Mouse (Mus musculus): ENCODE results near the gene Lat. TPM values are rescaled to one million over a fixed set of nuclear protein-coding genes. Genes with fewer than 3 reads are reported as not detected.
A peak's percentile ranks its signal among the peaks of the same experiment; 100 is the strongest.

The Lat gene
- polyA plus RNA-seq, 1 experiment from 2014 or later: 1.1 TPM

GRCm38 (mm10) chr7:126350748-126351418 lies 18.5 kb downstream of the Lat start:
- Histone ChIP-seq H3K9ac (ENCODE audit: low read length) (no peak overlapping the region), H3K27ac (ENCODE audit: low read depth) (no peak overlapping the region), H3K4me2 (ENCODE audit: low read length) (peak overlapping the region; percentile 29), H3K36me3 (ENCODE audit: control insufficient read depth, insufficient read depth, low read length) (no peaks in the 10 kb centered on the region), H3K9me3 (ENCODE audit: control insufficient read depth, low read length) (no peaks in the 10 kb centered on the region), H3K4me3 (ENCODE audit: low read depth, low read length) (0 out of 2 replicates have a peak overlapping the region, but pooled peaks have one; percentile 2), H3K27me3 (replicated peaks; ENCODE audit: control insufficient read depth, insufficient read depth, low read length) (no peaks in the 10 kb centered on the region), H3K4me1 (replicated peaks; ENCODE audit: control insufficient read depth, insufficient read depth, low read length) (no peaks in the 10 kb centered on the region)
- WGBS: 63% methylated on average over 20 of the region's 20 CpGs
- DNase-seq (ENCODE audit: low spot score) (no peak), ATAC-seq (replicated peaks; ENCODE audit: low FRiP score, low TSS enrichment, low read depth) (no peak)

- Histone ChIP-seq H3K4me2 (ENCODE audit: low read length) (no peak overlapping the region), H3K9ac (ENCODE audit: low read length) (no peak overlapping the region), H3K36me3 (ENCODE audit: control insufficient read depth, insufficient read depth, low read length) (no peaks in the 10 kb centered on the region), H3K27me3 (replicated peaks; ENCODE audit: control insufficient read depth, insufficient read depth, low read length) (no peaks in the 10 kb centered on the region), H3K27ac (ENCODE audit: low read depth) (no peak overlapping the region), H3K9me3 (ENCODE audit: control insufficient read depth, low read length) (no peaks in the 10 kb centered on the region), H3K4me1 (replicated peaks; ENCODE audit: control insufficient read depth, insufficient read depth, low read length) (no peaks in the 10 kb centered on the region), H3K4me3 (ENCODE audit: low read depth, low read length) (no peak overlapping the region)
- WGBS: 62% methylated on average over 8 of the region's 8 CpGs
- ATAC-seq (replicated peaks; ENCODE audit: low FRiP score, low TSS enrichment, low read depth) (no peak), DNase-seq (ENCODE audit: low spot score) (no peak)
Measured at GRCm38 (mm10) chr7:126348293-126348692, 21.1 kb downstream of the Lat start.

- Histone ChIP-seq H3K4me1 (replicated peaks; ENCODE audit: control insufficient read depth, insufficient read depth, low read length) (no peaks in the 10 kb centered on the region), H3K36me3 (ENCODE audit: control insufficient read depth, insufficient read depth, low read length) (no peaks in the 10 kb centered on the region), H3K9me3 (ENCODE audit: control insufficient read depth, low read length) (no peaks in the 10 kb centered on the region), H3K27ac (ENCODE audit: low read depth) (no peak overlapping the region), H3K9ac (ENCODE audit: low read length) (no peak overlapping the region), H3K27me3 (replicated peaks; ENCODE audit: control insufficient read depth, insufficient read depth, low read length) (no peaks in the 10 kb centered on the region), H3K4me2 (ENCODE audit: low read length) (no peak overlapping the region), H3K4me3 (ENCODE audit: low read depth, low read length) (no peak overlapping the region)
- no peak for ATAC-seq (replicated peaks; ENCODE audit: low FRiP score, low TSS enrichment, low read depth)
- no peak for DNase-seq (ENCODE audit: low spot score)
- WGBS: 49% methylated on average over 1 of the region's 1 CpGs
Measured at GRCm38 (mm10) chr7:126347098-126347497, 22.3 kb downstream of the Lat start.

GRCm38 (mm10) chr7:126345969-126346368 lies 23.4 kb downstream of the Lat start:
- no peak overlapping the region for H3K9ac ChIP-seq (ENCODE audit: low read length)
- H3K9me3 ChIP-seq (ENCODE audit: control insufficient read depth, low read length): no peaks in the 10 kb centered on the region
- DNase-seq (ENCODE audit: low spot score): no peak
- no peak for ATAC-seq (replicated peaks; ENCODE audit: low FRiP score, low TSS enrichment, low read depth)
- H3K27me3 ChIP-seq (replicated peaks; ENCODE audit: control insufficient read depth, insufficient read depth, low read length): no peaks in the 10 kb centered on the region
- WGBS: 47% methylated on average over 3 of the region's 3 CpGs
- no peak overlapping the region for H3K4me3 ChIP-seq (ENCODE audit: low read depth, low read length)
- H3K4me1 ChIP-seq (replicated peaks; ENCODE audit: control insufficient read depth, insufficient read depth, low read length): no peaks in the 10 kb centered on the region
- no peaks in the 10 kb centered on the region for H3K36me3 ChIP-seq (ENCODE audit: control insufficient read depth, insufficient read depth, low read length)
- H3K4me2 ChIP-seq (ENCODE audit: low read length): no peak overlapping the region
- no peak overlapping the region for H3K27ac ChIP-seq (ENCODE audit: low read depth)

GRCm38 (mm10) chr7:126345557-126345956 lies 23.8 kb downstream of the Lat start:
- WGBS: 63% methylated on average over 3 of the region's 3 CpGs

GRCm38 (mm10) chr7:126340896-126341295 lies 28.5 kb downstream of the Lat start:
- no peak overlapping the region for H3K4me3 ChIP-seq (ENCODE audit: low read depth, low read length)
- H3K27me3 ChIP-seq (replicated peaks; ENCODE audit: control insufficient read depth, insufficient read depth, low read length): no peaks in the 10 kb centered on the region
- no peaks in the 10 kb centered on the region for H3K4me1 ChIP-seq (replicated peaks; ENCODE audit: control insufficient read depth, insufficient read depth, low read length)
- DNase-seq (ENCODE audit: low spot score) (no peak), ATAC-seq (replicated peaks; ENCODE audit: low FRiP score, low TSS enrichment, low read depth) (no peak)
- no peaks in the 10 kb centered on the region for H3K36me3 ChIP-seq (ENCODE audit: control insufficient read depth, insufficient read depth, low read length)
- no peak overlapping the region for H3K4me2 ChIP-seq (ENCODE audit: low read length)
- WGBS: 39% methylated on average over 6 of the region's 6 CpGs
- H3K9me3 ChIP-seq (ENCODE audit: control insufficient read depth, low read length): no peaks in the 10 kb centered on the region
- 0 out of 2 replicates have a peak overlapping the region, but pooled peaks have one; percentile 18 for H3K27ac ChIP-seq (ENCODE audit: low read depth)
- H3K9ac ChIP-seq (ENCODE audit: low read length): no peak overlapping the region

More at GRCm38 (mm10) chr7:126345557-126345956, 23.8 kb downstream of the Lat start:
- DNase-seq (ENCODE audit: low spot score): no peak
- no peaks in the 10 kb centered on the region for H3K9me3 ChIP-seq (ENCODE audit: control insufficient read depth, low read length)
- H3K4me1 ChIP-seq (replicated peaks; ENCODE audit: control insufficient read depth, insufficient read depth, low read length): no peaks in the 10 kb centered on the region
- no peak overlapping the region for H3K4me2 ChIP-seq (ENCODE audit: low read length)
- H3K36me3 ChIP-seq (ENCODE audit: control insufficient read depth, insufficient read depth, low read length): no peaks in the 10 kb centered on the region
- no peak overlapping the region for H3K4me3 ChIP-seq (ENCODE audit: low read depth, low read length)
- H3K9ac ChIP-seq (ENCODE audit: low read length): no peak overlapping the region
- no peak for ATAC-seq (replicated peaks; ENCODE audit: low FRiP score, low TSS enrichment, low read depth)
- no peaks in the 10 kb centered on the region for H3K27me3 ChIP-seq (replicated peaks; ENCODE audit: control insufficient read depth, insufficient read depth, low read length)
- no peak overlapping the region for H3K27ac ChIP-seq (ENCODE audit: low read depth)

- H3K27me3 ChIP-seq (replicated peaks; ENCODE audit: control insufficient read depth, insufficient read depth, low read length): no peaks in the 10 kb centered on the region
- H3K36me3 ChIP-seq (ENCODE audit: control insufficient read depth, insufficient read depth, low read length): no peaks in the 10 kb centered on the region
- no peak overlapping the region for H3K4me2 ChIP-seq (ENCODE audit: low read length)
- DNase-seq (ENCODE audit: low spot score) (no peak), ATAC-seq (replicated peaks; ENCODE audit: low FRiP score, low TSS enrichment, low read depth) (peak; percentile 71; the same call in 1 of the 2 replicates)
- no peak overlapping the region for H3K9ac ChIP-seq (ENCODE audit: low read length)
- no peak overlapping the region for H3K4me3 ChIP-seq (ENCODE audit: low read depth, low read length)
- no peaks in the 10 kb centered on the region for H3K9me3 ChIP-seq (ENCODE audit: control insufficient read depth, low read length)
- WGBS: 68% methylated on average over 6 of the region's 6 CpGs
- H3K4me1 ChIP-seq (replicated peaks; ENCODE audit: control insufficient read depth, insufficient read depth, low read length): no peaks in the 10 kb centered on the region
- H3K27ac ChIP-seq (ENCODE audit: low read depth): 0 out of 2 replicates have a peak overlapping the region, but pooled peaks have one; percentile 18
Measured at GRCm38 (mm10) chr7:126340206-126340618, 29.2 kb downstream of the Lat start.

GRCm38 (mm10) chr7:126339521-126339971 lies 29.8 kb downstream of the Lat start:
- Histone ChIP-seq H3K4me1 (replicated peaks; ENCODE audit: control insufficient read depth, insufficient read depth, low read length) (no peaks in the 10 kb centered on the region), H3K4me3 (ENCODE audit: low read depth, low read length) (no peak overlapping the region), H3K27ac (ENCODE audit: low read depth) (no peak overlapping the region), H3K9me3 (ENCODE audit: control insufficient read depth, low read length) (no peaks in the 10 kb centered on the region), H3K27me3 (replicated peaks; ENCODE audit: control insufficient read depth, insufficient read depth, low read length) (no peaks in the 10 kb centered on the region), H3K36me3 (ENCODE audit: control insufficient read depth, insufficient read depth, low read length) (no peaks in the 10 kb centered on the region), H3K4me2 (ENCODE audit: low read length) (no peak overlapping the region), H3K9ac (ENCODE audit: low read length) (no peak overlapping the region)
- ATAC-seq (replicated peaks; ENCODE audit: low FRiP score, low TSS enrichment, low read depth) (no peak), DNase-seq (ENCODE audit: low spot score) (no peak)
- 77% methylated on average over 8 of the region's 8 CpGs for WGBS

- H3K9ac ChIP-seq (ENCODE audit: low read length): no peak overlapping the region
- no peaks in the 10 kb centered on the region for H3K27me3 ChIP-seq (replicated peaks; ENCODE audit: control insufficient read depth, insufficient read depth, low read length)
- no peak overlapping the region for H3K4me2 ChIP-seq (ENCODE audit: low read length)
- no peak overlapping the region for H3K4me3 ChIP-seq (ENCODE audit: low read depth, low read length)
- DNase-seq (ENCODE audit: low spot score) (no peak), ATAC-seq (replicated peaks; ENCODE audit: low FRiP score, low TSS enrichment, low read depth) (no peak)
- H3K9me3 ChIP-seq (ENCODE audit: control insufficient read depth, low read length): no peaks in the 10 kb centered on the region
- WGBS: 85% methylated on average over 8 of the region's 8 CpGs
- H3K36me3 ChIP-seq (ENCODE audit: control insufficient read depth, insufficient read depth, low read length): no peaks in the 10 kb centered on the region
- no peak overlapping the region for H3K27ac ChIP-seq (ENCODE audit: low read depth)
- no peaks in the 10 kb centered on the region for H3K4me1 ChIP-seq (replicated peaks; ENCODE audit: control insufficient read depth, insufficient read depth, low read length)
Measured at GRCm38 (mm10) chr7:126338906-126339305, 30.5 kb downstream of the Lat start.
